Mouse (Mus musculus): ENCODE data around the gene Med9. TPM values are rescaled to one million over a fixed set of nuclear protein-coding genes. Genes with fewer than 3 reads are reported as not detected.
A peak's percentile ranks its signal among the peaks of the same experiment; 100 is the strongest.

The Med9 gene
- polyA plus RNA-seq, 1 experiment = 76.8 TPM

DNA sequence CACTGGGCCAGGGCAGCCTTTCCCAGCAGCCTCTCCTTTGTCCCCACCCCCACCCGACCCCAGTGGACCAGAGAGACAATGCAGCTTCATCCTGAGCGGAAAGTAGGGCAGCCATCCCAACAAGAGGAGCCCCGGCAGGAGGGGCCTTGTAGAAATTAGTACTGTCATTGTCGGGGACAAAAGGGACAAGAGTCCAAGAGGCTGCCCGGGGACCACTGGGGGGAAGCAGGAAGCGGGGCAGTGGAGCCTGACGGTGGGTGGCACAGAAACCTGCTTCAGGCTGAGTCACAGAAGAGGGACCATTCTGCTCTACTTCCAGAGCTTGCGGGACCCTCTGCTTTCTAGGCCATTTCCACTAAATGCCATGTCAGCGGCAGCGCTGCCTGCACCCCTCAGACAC lies 27.2 kb downstream of the Med9 start:
- Histone ChIP-seq H3K27me3 (replicated peaks) (peaks cover 41% of the 10 kb centered on the region), H3K4me1 (peaks cover 79% of the 10 kb centered on the region), H3K36me3 (replicated peaks; ENCODE audit: low read length) (no peaks in the 10 kb centered on the region), H3K9me3 (no peaks in the 10 kb centered on the region), H3K4me3 (replicated peaks) (no peak overlapping the region)
- no peak for TF ChIP-seq FLI1 (IDR thresholded peaks at IDR 0.05; ENCODE audit: low read length)
- no peak for TF ChIP-seq GATA1 (IDR thresholded peaks at IDR 0.05; ENCODE audit: borderline replicate concordance, low read length)

DNA sequence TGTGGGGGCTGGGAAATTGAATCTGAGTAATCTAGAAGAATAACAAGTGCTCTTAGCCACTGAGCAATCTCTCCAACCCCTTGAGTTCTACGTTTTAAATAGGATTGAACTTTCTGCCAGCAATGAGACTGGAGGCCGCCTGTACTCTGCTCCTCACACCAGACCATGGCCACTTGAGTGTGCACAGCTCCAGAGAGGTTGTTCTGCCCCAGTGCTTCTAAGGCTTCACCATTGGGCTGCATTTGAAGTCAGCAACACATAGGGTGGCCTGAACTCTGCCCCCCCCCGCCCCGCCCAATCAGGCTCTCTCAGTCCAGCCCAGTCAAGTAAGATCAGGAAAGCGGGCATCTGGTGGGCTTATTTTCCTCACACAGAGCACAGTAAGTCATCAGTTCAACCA lies 29.8 kb downstream of the Med9 start:
- H3K27me3 ChIP-seq (replicated peaks) = peaks cover 31% of the 10 kb centered on the region
- peaks cover 89% of the 10 kb centered on the region for H3K4me1 ChIP-seq
- H3K9me3 ChIP-seq = no peaks in the 10 kb centered on the region
- TF ChIP-seq GATA1 (IDR thresholded peaks at IDR 0.05; ENCODE audit: borderline replicate concordance, low read length) (no peak), FLI1 (IDR thresholded peaks at IDR 0.05; ENCODE audit: low read length) (no peak)
- no peaks in the 10 kb centered on the region for H3K36me3 ChIP-seq (replicated peaks; ENCODE audit: low read length)
- no peak overlapping the region for H3K4me3 ChIP-seq (replicated peaks)

DNA sequence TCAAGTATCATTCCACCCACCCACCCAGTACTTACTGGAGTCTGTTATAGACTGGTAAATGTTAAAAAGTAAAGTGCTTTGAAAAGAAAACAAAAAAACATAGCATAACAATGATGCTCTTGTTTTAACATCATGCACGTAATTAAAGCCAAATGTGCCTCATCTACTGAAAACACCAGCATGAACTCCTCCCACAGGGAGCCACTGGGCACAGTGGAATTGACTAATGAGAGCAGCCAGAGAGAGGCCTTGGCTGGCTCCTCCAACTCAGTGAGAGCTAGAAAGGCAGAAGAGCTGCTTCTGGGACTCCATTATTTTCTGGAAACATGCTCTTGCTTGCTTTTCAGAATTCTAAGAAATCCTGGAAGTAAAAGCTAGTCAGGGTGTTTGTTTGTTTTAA lies 41.4 kb downstream of the Med9 start:
- H3K4me1 ChIP-seq = peaks cover 52% of the 10 kb centered on the region
- no peaks in the 10 kb centered on the region for H3K36me3 ChIP-seq (replicated peaks; ENCODE audit: low read length)
- H3K4me3 ChIP-seq (replicated peaks) = no peak overlapping the region

DNA sequence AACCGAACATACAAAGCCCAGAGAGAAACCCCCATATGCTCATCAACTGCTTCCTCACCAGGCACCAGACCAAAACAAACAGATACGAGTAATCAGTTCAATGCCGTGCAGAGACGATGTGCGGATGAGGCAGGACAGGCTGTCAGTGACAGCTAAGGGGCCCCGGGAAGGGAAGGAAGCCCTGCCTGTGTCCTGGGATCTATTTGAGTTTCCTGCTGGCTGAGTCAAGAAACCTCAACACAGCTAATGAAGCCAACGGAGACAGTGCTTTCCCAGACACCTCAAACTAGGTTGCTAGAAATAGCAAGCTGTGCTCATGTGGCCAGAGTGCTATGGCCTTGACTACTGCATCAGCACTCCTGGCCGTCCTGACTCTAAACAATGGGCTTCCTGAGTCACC lies 43.4 kb downstream of the Med9 start:
- no peaks in the 10 kb centered on the region for H3K36me3 ChIP-seq (replicated peaks; ENCODE audit: low read length)
- peak overlapping the region; percentile 38 for H3K4me3 ChIP-seq (replicated peaks)
- peaks cover 9% of the 10 kb centered on the region for H3K27me3 ChIP-seq (replicated peaks)
- no peak for TF ChIP-seq FLI1 (IDR thresholded peaks at IDR 0.05; ENCODE audit: low read length)
- H3K4me1 ChIP-seq = peaks cover 64% of the 10 kb centered on the region
- no peaks in the 10 kb centered on the region for H3K9me3 ChIP-seq

More for the DNA sequence above, 41.4 kb downstream of the Med9 start:
- Histone ChIP-seq H3K9me3 (no peaks in the 10 kb centered on the region), H3K27me3 (replicated peaks) (peaks cover 6% of the 10 kb centered on the region)
- TF ChIP-seq GATA1 (IDR thresholded peaks at IDR 0.05; ENCODE audit: borderline replicate concordance, low read length) = no peak
- TF ChIP-seq FLI1 (IDR thresholded peaks at IDR 0.05; ENCODE audit: low read length) = no peak

DNA sequence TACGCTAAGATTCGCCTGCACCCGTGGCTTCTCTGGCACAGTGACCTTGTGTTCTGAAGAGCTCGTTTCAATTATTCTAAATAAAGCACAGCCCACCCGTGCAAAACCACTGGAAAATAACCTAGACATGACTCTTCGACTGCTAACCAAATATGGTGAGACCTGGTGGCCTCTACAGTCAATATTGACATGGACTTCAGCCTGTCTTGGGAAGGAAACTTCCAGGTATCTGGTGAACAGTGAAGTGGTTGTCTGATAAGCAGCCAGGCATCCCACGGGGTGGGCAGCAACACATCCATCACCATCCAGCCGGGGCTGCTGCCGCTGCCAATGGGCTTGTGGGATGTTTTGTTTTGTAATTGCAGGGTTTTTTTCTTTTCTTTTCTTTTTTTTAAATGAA lies 46.3 kb downstream of the Med9 start:
- Histone ChIP-seq H3K27me3 (replicated peaks) (peaks cover 17% of the 10 kb centered on the region), H3K9me3 (no peaks in the 10 kb centered on the region), H3K4me3 (replicated peaks) (no peak overlapping the region), H3K4me1 (peaks cover 82% of the 10 kb centered on the region), H3K36me3 (replicated peaks; ENCODE audit: low read length) (no peaks in the 10 kb centered on the region)
- no peak for TF ChIP-seq GATA1 (IDR thresholded peaks at IDR 0.05; ENCODE audit: borderline replicate concordance, low read length)
- TF ChIP-seq FLI1 (IDR thresholded peaks at IDR 0.05; ENCODE audit: low read length) = no peak

DNA sequence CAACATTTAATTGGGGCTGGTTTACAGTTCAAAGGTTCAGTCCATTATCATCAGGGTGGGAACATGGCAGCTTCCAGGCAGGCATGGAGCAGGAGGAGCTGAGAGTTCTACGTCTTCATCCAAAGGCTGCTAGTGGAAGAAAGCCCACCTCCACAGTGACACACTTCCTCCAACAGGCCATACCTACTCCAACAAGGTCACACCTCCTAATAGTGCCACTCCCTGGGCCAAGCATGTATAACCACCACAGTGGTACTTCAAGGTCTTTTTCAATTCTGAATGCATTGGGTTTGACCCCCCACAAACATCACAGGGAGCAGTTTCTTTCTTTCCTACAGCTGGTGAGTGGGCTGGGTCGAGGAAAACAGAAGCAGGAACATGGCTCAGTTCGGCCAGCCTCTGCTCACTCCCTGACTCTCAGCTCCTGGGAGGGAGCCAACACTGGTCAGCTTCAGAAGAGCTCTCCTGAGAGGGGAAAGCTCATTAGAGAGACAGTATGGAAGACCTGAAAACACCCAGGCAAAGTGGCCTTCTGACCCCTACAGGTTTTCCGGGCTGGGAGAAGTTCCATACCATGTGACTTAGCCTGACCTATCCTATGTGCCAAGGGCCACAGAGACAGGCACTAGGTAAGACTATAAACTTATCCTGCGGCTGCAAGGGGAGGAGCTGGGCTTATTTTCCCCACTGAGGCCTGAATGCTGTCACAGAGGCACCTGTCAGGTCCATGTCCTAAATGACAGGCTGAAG lies 53.4 kb downstream of the Med9 start:
- H3K4me3 ChIP-seq (replicated peaks) = no peak overlapping the region
- peaks cover 12% of the 10 kb centered on the region for H3K27me3 ChIP-seq (replicated peaks)
- H3K36me3 ChIP-seq (replicated peaks; ENCODE audit: low read length) = peaks cover 12% of the 10 kb centered on the region
- H3K4me1 ChIP-seq = peaks cover 40% of the 10 kb centered on the region
- no peak for TF ChIP-seq FLI1 (IDR thresholded peaks at IDR 0.05; ENCODE audit: low read length)
- TF ChIP-seq GATA1 (IDR thresholded peaks at IDR 0.05; ENCODE audit: borderline replicate concordance, low read length) = no peak
- H3K9me3 ChIP-seq = peaks cover 16% of the 10 kb centered on the region

DNA sequence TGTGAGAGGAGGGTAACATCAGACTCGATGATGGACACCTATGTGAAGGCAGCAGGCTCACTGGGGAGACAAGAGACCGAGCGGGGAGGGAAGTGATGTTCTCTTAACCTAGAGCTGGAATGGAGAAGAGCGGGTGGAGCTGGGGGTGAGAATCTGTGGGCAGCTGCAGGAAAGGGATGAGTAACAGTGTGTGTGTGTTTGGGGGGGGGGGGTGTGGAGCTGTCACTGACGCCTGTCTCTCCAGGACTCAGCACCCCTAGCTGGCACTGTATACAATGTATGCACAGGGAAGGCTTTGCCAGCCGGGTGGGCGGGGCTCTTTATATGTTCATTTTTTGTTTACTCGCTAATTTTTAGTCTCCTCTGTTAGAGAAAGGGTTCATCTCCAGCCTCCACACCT lies 55.8 kb downstream of the Med9 start:
- TF ChIP-seq GATA1 (IDR thresholded peaks at IDR 0.05; ENCODE audit: borderline replicate concordance, low read length) (no peak), FLI1 (IDR thresholded peaks at IDR 0.05; ENCODE audit: low read length) (no peak)
- Histone ChIP-seq H3K36me3 (replicated peaks; ENCODE audit: low read length) (peaks cover 12% of the 10 kb centered on the region), H3K4me3 (replicated peaks) (no peak overlapping the region), H3K27me3 (replicated peaks) (peaks cover 18% of the 10 kb centered on the region), H3K4me1 (peaks cover 16% of the 10 kb centered on the region), H3K9me3 (peaks cover 16% of the 10 kb centered on the region)

DNA sequence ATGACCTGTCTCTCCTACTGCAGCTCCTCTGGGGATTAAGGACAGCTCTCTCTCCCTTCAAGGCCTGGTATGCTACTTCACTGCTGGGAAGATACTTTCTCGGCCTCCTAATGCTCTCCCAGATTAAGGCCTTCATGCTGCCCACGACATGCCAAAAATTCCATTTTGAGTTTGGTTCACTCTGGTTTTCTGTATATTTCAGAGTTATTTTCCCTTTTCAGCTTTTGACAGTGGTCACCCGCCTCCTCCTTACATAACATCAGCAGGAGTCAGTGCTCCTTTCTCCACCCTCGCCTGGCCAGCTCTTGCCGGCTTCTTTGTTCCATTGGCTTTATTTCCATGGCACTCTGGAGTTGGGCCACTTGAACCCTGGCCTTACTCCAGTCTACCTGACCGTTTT lies 56.7 kb downstream of the Med9 start:
- no peak overlapping the region for H3K4me3 ChIP-seq (replicated peaks)
- H3K36me3 ChIP-seq (replicated peaks; ENCODE audit: low read length) = peaks cover 12% of the 10 kb centered on the region
- H3K27me3 ChIP-seq (replicated peaks) = peaks cover 17% of the 10 kb centered on the region
- TF ChIP-seq GATA1 (IDR thresholded peaks at IDR 0.05; ENCODE audit: borderline replicate concordance, low read length) = no peak
- no peak for TF ChIP-seq FLI1 (IDR thresholded peaks at IDR 0.05; ENCODE audit: low read length)
- H3K9me3 ChIP-seq = peaks cover 16% of the 10 kb centered on the region
- peaks cover 15% of the 10 kb centered on the region for H3K4me1 ChIP-seq

DNA sequence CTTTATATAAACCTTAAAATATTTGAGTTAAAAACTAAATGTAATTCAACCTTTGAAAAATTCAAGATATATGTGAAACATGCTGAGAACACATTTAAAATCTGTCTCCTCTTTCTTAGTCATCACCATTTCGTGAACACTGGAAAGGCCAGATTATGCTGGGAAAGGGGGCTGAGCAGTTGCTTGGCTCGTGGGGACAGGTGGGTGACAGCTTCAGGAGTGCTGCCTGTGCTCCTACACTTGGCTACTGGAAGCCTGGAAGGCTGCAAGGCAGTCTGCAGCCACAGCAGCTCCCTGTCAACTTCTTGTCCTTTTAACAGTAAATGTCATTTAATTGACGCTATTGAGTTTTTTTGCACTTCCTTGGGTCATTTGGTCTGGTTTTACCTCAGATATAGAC lies 57.9 kb downstream of the Med9 start:
- TF ChIP-seq FLI1 (IDR thresholded peaks at IDR 0.05; ENCODE audit: low read length) (no peak), GATA1 (IDR thresholded peaks at IDR 0.05; ENCODE audit: borderline replicate concordance, low read length) (no peak)
- Histone ChIP-seq H3K4me3 (replicated peaks) (no peak overlapping the region), H3K36me3 (replicated peaks; ENCODE audit: low read length) (peaks cover 12% of the 10 kb centered on the region), H3K27me3 (replicated peaks) (peaks cover 17% of the 10 kb centered on the region), H3K9me3 (peaks cover 16% of the 10 kb centered on the region), H3K4me1 (peaks cover 26% of the 10 kb centered on the region)

DNA sequence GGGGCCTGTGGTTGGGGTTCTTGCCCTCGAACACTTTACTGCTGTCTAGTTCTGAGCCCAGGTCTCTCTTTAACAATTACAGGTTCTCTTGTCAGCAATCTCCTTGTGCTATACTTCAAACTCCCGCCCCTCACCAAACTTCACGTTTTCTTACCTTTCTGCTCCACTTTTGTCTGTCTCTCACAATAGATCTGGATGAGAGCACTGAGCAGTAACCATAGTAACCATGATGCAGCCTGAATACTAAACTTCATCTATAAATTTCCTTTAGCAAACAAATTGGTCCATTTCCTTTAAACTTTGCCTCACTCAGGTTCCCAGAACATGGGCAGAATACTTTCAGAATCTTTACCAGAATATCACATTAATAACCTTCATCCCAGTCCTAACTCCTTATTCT lies 61.4 kb downstream of the Med9 start:
- Histone ChIP-seq H3K4me1 (peaks cover 27% of the 10 kb centered on the region), H3K36me3 (replicated peaks; ENCODE audit: low read length) (no peaks in the 10 kb centered on the region), H3K9me3 (peaks cover 3% of the 10 kb centered on the region; the same call in 1 of the 2 replicates), H3K4me3 (replicated peaks) (no peak overlapping the region), H3K27me3 (replicated peaks) (peaks cover 29% of the 10 kb centered on the region)
- TF ChIP-seq FLI1 (IDR thresholded peaks at IDR 0.05; ENCODE audit: low read length) (no peak), GATA1 (IDR thresholded peaks at IDR 0.05; ENCODE audit: borderline replicate concordance, low read length) (no peak)
